Mouse (Mus musculus): ENCODE data around the gene Mrpl38.
A peak's percentile ranks its signal among the peaks of the same experiment; 100 is the strongest.

The Mrpl38 gene

DNA sequence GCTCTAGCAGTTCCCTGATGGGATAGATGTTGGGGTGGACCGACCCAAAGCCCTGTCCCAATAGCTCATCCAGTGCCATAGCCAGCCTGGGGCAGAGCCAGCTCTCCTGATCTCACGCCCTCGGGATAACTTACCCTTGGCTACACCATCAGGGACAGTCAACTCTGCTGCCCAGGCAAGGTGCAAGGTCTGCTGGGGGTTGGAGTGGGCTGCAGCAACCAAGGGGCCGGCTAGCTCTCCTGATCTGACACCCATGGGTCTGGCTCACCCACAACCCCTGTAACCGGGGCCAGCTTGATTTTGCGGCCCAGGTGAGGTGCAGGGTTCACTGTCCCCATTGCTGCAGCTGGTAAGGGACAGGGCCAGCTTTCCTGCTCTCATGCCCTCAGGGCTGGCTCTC is 47.1 kb downstream of the Mrpl38 start:
- no peak for DNase-seq (ENCODE audit: low spot score)

DNA sequence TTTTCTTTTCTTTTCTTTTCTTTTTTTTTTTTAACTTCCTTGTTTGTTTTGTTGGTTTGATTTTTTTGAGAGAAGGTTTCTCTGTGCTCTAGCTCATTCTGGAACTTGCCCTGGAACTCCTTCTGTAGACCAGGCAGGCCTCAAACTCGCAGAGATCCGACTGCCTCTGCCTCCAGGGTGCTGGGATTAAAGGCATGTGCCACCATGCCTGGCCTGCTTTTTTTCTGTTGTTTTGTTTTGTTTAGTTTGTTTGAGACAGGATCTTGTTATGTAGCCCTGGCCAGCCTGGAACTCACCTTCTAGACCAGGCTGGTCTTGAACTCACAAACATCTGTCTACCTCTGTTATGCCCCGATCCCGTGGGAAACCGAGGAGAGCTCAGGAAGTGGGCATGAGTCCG is 49.1 kb downstream of the Mrpl38 start:
- no peak for DNase-seq (ENCODE audit: low spot score)

DNA sequence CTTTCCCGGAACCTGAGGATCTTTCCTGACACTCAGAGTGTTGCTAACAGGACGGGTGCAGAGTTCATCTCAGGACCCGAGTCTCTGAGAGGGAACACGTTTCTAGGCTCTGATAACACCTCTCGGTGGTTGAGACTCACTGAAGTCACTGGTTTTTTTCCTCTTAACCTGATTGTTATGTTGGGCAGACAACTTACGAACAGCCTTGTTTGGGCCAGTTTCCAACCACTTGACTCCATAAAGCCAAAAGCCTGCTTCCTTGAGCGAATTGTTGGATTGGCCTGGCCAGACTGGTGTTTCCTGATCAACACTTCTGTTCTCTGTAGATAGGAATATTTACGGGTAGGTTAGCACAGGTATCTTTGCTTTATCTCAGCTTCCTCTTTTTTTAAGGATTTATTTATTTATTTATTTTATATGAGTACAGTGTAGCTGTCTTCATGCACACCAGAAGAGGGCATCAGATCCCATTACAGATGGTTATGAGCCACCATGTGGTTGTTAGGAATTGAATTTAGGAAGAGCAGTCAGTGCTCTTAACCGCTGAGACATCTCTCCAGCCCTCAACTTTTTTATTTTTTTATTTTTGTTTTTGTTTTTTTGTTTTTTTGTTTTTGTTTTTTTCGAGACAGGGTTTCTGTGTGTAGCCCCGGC is 49.8 kb downstream of the Mrpl38 start:
- DNase-seq (ENCODE audit: low spot score) = no peak

DNA sequence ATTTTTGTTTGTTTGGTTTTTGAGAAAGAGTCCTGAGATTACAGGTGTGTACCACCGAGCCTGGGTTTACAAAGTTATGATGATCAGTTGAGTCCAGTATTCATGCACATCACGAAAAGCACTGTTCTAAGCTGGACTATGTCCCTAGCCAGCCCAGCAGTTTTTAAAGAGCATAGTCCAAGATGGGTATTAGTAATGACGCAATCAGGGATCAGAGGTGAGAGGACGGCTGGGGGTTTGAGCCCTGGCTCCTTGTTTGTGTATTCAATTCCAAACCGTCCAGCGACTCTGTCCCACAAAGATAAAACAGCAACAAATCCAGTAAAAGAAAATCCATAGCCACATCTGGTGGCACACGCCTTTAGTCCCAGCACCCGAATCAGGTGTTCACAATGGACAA is 50.5 kb downstream of the Mrpl38 start:
- no peak for DNase-seq (ENCODE audit: low spot score)

DNA sequence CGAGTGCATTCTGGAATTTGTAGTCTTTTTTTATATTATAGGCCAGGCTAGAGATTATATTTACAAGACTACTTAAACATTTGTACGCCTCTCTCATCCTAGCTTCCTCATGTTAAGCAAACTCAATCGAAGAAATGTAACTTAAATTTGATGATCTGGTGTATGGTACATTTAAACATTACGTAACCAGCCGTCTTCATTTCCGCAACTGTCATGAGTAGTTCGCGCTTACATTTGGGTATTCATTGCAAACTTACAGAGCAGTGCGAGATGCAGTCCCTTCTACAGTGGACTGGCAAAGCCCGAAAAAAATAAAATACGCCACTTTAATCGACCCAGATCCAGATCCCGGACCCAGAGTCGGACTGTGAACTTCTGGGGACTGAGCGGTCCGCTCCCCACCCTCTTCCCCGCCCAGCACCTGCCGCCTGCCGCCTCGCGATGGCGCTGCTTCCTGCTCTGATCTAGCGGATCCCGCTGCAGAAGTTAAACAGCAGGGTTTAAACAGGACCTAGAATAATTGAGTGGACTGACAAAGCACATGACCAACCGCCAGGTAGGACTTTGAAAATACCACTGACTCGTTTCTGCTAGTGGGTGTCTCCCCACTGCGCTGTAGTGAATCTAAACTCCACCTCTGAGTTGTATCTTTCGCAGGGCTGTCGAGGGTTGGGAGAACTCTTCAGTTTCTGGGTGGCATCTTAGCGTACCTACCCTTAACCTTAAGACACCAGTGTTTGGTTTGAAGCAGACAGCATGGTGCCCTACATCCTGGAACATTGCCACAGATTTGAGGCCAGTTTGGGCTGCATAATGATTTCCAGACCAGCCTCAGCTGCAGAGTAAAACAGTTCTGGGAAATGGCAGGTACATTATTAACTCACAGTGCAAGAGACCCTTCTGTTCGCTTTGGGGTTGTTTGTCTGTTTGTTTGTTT is 51.2 kb downstream of the Mrpl38 start:
- peak; percentile 87 for DNase-seq (ENCODE audit: low spot score)

DNA sequence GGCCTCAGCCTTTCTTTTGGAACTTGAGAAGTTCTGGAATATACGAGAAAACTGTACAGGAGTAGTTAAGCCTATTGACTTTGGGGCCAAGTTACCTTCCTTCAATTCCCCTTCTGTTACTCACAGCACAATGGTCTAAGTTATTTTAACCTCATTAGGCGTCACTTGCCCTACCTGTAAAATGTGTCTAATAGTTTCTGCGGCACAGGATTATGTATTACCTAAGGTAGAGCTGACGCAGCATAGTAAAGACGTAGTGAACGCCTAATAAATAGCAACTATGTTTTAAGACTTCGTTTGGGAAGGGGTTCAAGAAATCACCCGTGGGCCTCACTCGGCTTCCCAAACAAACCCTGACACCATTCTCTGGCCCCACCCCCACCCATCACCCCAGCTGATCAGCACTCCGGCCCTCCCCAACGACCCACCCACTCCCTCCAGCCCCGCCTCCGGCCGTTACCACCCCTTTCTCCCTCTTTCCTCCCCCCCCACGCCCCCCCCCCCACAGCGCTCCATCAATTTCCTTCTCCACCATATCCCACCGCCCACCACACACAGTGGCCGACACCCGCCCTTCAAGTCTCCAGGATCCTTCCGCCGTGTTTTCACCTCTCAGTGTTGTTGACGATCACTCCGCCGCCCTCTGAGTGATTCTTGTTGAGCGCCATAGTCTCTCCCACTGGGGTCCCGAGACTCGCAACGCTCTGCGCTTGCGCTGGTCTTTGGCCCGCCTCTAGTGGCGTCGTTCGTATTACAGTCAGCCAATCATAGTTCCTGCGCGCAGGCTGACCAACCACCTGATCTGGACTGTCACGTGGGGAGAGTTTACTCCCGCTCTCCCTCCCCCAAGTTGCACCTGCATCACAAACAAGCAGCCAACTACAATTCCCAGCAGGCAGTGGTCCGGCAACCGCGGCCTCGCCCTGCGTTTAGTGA is 52.1 kb downstream of the Mrpl38 start, which contains the start of gene Wbp2:
Gene Wbp2, minus strand, starts transcription at position 738 of the 936 bp plus-strand sequence.
- peak; percentile 98 for DNase-seq (ENCODE audit: low spot score)

DNA sequence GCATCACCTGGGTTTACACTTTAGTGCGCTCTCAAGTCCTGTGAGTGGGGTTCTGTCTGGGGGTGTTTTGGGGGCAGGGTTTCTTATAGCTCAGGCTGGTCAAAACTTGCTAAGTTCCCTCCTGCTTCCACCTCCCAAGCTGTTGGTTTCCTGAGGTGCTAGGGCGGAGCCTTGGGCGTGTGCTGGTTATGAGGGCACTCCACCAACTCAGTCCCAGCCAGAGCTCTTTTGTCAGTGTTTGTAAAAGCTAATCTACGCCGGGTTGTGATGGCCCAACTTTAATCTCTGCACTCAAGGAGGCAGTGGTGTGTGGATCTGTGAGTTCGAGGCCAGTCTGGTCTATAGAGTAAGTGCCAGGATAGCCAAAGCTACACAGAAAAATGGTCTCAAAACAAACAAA is 54.5 kb downstream of the Mrpl38 start:
- no peak for DNase-seq (ENCODE audit: low spot score)

DNA sequence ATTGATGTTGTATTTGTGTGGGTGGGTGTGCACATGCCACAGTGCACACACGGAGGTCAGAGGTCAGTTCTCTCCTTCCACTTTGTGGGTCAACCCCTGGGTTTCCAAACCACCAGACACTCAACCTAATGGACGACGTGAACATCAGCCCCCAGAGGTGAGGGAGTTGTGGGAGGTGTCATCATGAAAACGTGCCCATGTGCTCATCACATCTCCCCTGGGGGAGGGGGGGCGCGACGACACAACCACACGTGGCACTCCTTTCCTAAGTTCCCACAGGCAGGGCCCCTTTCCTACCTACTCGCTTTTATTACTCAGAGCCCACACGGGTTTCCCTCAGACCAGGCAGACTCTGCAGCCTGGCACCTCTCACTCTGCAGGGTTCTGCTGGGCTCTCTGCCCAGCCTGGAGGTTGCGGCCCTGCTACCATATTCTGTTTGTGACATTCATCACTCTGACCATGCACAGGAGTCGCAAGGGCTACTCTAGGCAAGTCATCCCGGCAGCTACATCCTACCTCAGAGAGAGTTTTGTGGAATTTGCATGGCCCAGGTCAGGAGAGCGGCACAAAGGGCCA is 55.5 kb downstream of the Mrpl38 start:
- no peak for DNase-seq (ENCODE audit: low spot score)

All from MN1 (cell line).